Mouse (Mus musculus): ENCODE results near the gene Bicdl1. TPM values are rescaled to one million over a fixed set of nuclear protein-coding genes. Genes with fewer than 3 reads are reported as not detected.
"Not testable (repeated sequence)": the region's sequence is repeated elsewhere in the genome, so short reads cannot be mapped to it uniquely, and the experiment has no call there.

The Bicdl1 gene
- 100 to 1,000 TPM; 135 to 148 (median 139) TPM for total RNA-seq (2022)

DNA sequence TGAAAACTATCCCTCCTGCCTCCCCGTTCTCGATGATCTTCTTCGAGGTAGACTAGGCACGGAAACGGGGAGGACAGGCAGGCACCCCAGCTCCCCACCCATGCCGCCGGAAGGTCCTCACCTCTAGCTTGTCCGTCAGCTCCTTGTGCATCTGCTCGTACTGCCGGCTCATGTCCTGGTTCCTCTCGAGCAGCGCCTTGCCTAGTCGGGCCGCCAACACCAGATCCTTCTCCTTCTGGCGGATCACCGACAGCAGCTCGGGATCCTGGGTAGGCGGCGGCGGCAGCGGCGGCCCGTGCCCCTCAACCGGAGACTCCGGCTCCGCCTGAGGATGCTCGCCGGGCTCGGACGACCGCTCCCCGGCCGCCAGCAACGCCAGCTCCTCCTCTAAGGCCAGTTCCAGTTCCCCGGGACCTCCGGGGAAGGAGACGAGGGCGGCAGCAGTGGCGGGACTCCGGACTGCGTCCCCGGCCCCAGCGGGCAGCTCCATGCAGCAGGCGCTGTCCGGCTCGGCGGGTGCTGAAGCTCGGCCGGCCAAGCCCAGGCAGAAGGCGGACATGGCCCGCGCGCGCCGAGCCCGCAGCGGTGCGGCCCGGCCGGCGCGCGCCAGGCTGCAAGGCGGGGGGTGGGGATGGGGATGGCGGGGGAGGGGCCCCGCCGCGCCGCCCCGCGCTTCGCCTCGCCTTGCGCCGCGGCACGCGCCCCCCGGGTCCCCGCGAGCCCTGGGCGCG, at the start of gene Bicdl1:
Bicdl1 (minus strand) TSS at position 621 of the 731 bp plus-strand sequence.
- peak; percentile 35 to 41 for DNase-seq (ENCODE audit: low spot score in 2 of 2)

DNA sequence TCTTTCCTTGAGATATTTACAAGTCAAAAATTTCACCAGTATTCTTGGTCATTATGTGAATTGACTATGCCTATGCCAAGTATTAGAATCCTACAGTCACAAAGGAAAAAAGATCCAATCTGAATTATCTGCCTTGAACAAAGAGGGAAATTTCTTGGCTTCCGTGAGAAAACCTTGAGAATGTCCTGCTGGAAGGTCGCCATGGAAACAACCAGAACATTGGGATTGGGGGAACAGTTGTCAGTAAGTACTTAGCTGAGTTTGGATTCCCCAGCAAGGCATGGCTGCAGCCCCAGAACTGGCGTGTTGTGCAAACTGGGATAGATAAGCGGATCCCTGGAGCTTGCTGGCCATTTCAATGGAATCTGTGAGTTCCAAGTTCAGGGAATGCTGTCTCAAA, 45.5 kb upstream of the Bicdl1 start:
- DNase-seq (ENCODE audit: low spot score in 2 of 2), result no peak

DNA sequence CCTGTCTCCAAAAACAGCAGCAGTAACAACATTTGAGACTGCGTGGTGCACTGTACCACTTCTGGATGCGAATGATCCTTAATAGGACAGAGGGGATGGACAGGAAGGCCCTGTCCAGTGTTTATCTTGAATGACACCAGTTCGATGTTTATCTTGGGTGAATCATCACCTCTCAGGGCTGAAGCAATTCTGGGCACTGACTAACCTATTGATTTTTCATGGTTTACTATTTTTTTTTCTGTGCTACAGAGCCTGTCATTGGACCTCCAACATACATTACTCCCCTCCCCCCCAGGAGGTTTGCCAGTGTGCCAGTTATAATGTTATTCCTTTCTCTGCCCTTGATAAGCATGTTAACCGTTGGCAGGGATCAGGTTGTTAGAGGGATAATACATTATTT, 43.9 kb upstream of the Bicdl1 start:
- DNase-seq (ENCODE audit: low spot score in 2 of 2), result no peak

DNA sequence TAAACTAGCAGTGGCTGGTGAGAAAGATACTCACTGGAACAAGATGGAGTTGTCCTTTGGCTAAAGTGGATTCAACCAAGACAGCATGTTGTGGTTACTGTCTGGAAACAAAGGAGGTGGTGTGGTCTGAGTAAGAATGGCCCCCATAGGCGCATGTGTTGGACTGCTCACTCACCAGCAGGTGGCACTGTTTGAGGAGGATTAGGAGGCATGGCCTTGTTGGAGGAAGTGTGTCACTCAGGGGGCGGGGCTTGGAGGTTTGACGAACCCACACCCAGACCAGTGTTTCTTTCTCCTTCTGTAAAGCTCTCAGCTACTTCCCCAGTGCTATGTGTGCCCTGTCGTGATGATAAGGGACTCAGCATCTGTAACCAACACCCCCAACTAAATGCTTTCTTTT, 38.6 kb upstream of the Bicdl1 start:
- DNase-seq (ENCODE audit: low spot score in 2 of 2), result no peak

DNA sequence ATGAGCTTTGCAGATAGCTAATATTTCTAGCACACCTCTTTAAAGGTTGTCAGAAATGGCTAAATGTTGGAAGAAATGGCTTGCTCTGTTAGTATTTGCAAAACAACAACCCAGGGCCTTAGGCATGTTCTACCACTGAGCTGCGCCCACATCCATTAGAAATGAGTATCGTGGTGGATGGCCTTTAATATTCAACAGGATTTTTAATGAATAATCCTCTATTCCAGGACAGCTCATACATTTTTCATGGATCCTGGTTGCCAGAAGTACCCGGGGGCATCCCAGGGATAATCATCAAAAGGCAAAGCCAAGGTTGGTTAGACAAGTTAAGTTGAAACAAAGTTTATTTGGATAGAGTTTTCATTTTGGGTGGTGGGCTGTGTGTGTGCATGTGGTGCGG, 37.7 kb upstream of the Bicdl1 start:
- DNase-seq (ENCODE audit: low spot score in 2 of 2), result no peak

DNA sequence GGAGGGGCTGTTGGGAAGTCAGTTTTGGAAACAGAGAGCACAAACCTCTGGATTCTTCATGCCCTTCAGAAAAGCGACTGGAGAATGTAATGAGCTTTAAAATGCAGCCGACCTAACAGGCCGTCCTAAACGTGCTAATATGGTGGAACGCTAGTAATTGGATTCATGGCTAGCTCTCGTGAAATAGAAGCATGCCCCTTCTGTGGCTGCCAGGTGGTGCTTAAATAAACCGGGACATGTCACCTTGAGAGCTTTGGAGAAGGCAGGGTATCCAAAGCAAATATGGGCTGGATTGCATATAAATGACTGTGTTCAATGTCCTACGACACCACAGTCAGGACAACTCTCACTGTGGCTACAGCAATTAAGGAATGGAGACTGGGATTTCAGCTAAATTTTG, 35.4 kb upstream of the Bicdl1 start:
- DNase-seq (ENCODE audit: low spot score in 2 of 2), result no peak

DNA sequence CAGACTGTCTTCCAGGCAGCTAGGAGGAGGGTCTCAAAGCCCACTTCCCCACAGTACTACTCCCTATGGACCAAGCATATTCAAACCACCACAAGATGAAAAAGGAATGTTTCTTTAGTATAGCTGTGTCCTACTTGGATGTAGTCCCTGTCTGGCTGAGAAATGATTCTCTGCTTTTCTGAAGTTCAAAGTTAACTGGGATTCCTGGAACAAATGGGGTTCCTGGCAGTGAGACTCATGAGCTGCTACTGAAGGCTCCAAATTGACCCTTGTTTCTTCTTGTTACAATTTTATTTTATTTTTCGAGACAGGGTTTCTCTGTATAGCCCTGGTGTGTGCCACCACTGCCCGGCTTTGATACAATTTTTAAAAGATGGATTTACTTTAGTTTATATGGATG, 32.6 kb upstream of the Bicdl1 start:
- DNase-seq (ENCODE audit: low spot score in 2 of 2), result no peak

DNA sequence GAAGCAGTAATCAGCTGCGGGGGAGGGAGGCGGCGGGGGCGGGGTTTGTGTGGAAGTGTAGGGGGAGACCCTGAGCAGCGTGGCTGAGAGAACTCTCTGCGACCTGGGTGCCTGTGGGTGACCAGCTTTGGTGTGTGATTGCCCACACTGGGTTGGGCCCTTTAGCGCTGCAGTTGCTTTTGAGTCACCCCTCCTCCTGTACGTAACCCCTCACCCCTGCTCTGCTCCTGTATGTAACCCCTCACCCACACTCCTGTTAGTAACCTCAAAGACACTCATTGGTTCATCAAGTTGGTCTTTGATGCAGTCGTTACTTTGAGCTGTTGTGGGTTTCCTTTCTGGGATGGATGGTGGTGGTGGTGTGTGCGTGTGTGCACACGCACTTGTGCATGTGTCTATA, 29.5 kb upstream of the Bicdl1 start:
- no peak for DNase-seq (ENCODE audit: low spot score in 2 of 2)

DNA sequence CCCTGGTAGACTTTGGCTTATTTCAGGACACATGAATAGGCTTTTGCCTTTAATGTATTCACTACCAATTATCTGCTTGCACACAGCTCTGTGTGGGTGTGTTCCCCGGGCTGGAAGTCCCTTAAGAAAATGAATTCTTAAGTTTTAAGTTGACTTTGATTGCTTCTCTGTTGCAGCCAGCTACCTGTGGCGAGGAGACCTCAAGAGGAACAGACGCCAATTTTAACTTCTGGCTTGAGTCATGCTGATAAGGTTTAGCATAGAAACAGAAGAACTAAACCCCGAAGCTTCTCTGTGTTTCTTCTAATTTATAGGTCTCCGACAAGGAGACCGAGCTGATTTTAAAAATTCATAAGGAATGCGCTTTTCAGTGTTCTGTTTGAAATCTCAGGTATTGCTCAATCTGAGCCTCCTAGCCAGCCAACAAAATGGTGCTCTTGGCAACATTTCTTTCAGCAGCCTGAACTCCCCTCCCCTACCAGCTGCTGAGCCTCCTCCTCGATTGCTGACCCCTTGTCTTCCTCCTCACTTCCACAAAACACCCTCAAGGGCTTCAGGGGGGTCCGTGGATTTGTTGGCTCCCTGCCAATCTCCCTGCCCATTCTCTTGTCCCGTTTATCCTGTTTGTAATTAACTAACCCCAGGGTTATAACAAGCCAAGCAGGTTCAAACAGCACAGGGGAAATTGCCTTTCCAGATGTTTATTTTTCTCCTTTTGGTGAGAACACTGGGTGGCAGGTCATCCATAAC, 27.2 kb upstream of the Bicdl1 start:
- no peak for DNase-seq (ENCODE audit: low spot score in 2 of 2)

DNA sequence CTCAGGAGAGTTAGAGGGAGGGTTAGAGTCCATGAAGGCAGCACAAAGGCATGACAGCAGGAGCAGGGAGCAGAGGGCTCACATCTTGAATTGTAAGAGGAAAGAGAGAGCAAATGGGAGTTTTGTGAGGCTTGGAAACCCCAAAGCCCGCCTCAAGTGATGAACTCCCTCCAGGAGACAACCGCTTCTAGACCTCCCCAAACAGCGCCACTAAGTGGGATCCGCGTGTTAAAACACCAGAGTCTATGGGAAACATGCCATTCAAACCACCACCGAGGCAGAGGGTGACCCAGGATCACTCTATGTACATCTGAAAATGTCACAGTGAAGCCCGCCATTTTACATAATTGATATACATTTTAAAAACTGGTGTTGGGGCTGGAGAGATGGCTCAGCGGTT, 26.1 kb upstream of the Bicdl1 start:
- DNase-seq (ENCODE audit: low spot score in 2 of 2), result no peak

DNA sequence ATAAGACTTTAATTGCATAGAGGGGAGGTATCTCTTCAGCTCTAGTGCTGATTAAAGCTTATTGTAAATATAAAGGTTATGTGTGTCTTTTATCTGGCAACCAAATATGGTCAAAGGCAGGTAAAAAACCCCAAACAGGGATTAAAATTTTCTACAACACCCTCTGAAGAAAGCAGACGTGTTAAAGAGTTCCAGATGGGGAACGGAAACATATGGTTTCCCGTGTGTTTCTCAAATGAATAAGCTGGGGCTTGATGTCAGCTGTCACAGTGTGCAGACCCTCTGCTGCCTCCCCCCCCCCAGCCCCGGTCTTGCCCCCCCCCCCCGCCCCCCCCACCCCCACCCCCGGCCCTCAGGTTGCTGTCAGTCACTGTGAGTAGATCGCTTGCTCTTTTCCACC, 24.1 kb upstream of the Bicdl1 start:
- DNase-seq (ENCODE audit: low spot score in 2 of 2), result no peak

DNA sequence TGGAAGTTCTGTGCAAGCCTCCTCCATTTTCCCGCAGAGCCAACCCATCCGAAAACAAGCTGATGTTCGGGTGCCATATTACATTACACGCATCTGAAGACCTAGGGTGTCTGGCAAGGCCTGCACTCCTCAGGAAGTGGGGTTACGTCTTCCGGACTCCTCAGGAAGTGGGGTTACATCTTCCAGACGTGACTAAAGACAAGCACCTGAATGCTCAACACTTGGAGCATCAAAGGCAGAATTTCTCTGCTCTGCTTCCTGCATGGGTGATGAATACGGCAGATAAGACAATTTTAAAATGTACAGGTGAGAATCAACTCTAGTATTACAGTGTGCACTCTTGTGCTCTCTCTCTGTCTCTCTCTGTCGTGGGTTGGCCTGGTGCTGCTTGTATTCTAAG, 23.4 kb upstream of the Bicdl1 start:
- no peak for DNase-seq (ENCODE audit: low spot score in 2 of 2)

DNA sequence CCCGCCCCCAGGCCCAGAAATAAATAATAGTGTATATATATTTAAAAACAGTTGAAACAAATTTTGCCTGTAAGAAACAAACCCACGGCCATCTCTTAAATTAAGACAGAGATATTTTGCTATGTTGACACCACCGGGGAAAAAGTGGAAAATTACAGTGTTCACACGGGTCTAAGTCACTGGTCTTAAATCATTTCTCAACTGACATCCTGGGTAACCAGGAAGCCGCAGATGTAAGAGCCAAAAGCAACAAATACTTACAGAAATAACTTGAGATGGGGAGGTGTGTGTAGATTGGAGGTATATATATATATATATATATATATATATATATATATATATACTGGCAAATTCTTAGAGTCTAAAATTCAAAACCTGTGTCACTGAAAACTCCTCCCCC, 21.5 kb upstream of the Bicdl1 start:
- DNase-seq (ENCODE audit: low spot score in 2 of 2), result no peak

DNA sequence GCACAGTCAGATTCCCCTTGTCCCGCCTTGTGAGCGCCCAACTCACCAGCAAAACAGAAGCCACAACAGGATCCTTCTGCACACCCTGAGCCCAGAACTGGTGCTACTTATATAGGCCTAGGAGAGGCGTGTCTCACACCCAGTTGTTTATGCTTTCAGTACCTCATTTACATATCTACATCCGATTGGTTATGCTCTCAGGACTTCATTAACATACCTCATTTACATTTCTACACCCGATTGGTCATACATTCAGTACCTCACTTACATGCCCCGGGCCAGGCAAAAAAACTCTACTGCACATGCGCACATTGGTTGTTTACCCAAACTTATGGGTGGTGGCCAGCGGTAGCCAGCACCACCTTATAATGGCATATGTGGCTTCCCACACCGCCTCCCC, 20.5 kb upstream of the Bicdl1 start:
- DNase-seq (ENCODE audit: low spot score in 2 of 2), result not testable (repeated sequence)

DNA sequence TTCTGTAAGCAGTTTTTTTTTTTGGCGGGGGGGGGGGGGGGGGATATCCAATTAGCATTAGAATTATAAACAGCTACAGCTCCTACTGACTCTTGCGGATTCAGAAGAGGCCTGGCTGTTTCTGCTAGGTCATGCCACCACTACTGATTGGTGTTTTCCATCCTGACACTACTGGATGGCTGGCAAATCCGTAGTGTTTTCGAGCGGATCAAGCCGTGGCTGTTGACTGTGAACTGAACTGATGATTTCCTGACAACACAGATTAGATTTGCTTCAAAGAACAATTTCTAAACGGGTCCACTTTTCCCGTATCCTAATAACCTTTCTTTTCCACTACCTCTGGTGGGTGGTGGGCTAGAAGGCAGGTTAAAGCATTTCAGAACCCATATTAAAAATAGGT, 16.9 kb upstream of the Bicdl1 start:
- no peak for DNase-seq (ENCODE audit: low spot score in 2 of 2)

DNA sequence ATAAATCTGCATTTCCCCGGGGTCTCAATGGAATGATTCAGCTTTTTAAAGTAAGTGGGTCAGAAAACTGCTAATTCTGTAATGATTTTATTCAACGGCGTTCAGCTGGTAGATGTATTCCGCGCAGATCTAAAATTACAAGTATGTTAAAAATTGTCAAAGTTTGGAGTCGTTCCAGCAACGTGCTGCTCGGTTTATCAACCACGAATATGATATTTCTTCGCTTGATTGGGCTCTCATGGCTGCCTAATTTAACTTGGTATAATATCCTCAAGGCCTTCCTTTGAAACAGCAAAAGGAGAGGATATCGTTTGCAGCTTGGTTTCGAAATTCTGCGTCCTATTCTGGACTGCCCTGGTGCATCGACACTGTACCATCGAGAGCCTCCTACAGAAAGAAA, 13.9 kb upstream of the Bicdl1 start:
- no peak for DNase-seq (ENCODE audit: low spot score in 2 of 2)

DNA sequence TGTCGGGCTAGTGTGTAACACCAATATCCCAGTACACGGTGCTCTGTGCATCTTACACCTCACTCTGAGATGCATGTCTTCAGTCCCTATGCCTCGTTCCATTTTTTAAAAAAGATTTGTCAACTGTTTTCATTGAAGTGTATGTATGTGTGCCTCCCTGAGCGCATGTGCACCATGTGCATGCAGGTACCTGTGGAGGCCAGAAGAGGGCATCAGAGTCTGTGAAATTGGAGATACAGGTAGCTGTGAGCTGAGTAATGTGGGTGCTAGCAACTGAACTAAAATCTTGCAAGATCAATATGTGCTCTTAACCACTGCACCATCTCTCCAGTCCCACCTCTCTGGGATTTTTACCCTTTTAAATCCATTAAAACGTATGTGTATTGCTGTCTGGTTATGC, 6.6 kb upstream of the Bicdl1 start:
- DNase-seq (ENCODE audit: low spot score in 2 of 2), result no peak

DNA sequence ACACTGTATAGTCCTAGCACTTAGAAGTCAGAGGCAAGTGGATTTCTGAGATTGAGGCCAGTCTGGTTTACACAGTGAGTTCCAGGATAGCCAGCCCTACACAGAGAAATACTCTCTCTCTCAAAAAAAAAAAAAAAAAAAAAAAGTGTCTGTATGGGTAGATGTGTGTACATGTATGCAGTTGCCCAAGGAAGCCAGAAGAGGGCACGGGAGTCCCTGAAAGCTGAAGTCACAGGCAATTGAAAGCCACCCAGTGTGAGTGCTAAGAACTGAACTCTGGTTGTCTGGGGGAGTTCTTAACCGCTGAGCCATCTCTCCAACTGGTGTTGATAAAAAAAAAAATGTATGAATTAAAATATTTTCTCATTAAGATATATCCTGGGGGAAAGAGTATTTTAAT, 3.1 kb upstream of the Bicdl1 start:
- no peak for DNase-seq (ENCODE audit: low spot score in 2 of 2)

DNA sequence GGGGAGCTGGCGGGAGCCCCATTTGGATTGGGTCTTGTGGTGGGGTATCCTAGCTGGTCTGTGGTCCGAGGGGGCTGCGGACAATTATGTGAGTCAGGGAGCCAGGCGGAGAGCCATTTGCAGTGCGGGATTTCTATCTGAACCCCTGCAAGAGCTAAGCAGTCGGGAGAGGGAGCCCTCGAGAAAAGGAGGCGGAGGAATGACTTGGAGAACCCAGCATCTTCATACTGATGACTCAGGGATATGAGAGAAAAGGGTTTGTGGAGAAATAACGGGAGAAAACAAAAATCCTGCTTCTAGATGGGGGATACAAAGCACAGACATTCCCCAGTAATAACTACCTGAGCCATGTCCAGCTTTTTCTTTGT, 1.4 kb upstream of the Bicdl1 start:
- DNase-seq (ENCODE audit: low spot score in 2 of 2), result no peak

DNA sequence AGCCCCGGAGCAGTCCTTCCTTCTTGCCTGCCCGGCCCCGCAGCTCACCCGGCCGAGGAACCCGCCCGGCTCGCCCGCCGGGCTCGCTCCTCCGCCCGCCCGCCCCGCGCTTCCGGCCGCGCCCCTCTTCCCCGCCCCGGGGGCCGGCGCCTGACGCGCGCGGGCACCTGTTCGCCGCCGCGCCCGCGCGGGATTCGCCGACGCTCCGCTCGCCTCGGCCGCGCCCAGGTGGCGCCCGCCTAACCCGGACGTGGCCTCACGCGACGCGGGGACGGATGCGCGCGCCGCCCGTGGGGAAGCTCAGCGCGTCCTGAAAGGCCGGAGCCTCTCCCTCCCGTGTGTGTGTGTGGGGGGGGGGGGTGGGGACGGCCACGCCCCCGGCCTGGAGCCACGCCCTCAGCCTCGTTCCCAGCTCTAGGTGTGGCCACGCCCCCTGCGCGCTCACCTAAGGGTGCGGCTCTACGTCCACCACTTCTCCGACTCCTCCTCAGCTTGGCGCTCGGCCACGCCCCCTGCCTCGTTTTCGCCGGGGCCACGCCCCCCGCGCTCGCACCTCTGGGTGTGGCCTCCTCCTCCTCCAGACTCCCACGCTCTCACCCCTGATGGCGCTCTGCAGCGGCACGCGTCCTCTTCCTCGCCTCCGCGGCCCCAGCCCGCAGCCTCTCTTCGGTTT, 891 bp upstream of the Bicdl1 start:
- peak; percentile 93 to 97 for DNase-seq (ENCODE audit: low spot score in 2 of 2)

DNA sequence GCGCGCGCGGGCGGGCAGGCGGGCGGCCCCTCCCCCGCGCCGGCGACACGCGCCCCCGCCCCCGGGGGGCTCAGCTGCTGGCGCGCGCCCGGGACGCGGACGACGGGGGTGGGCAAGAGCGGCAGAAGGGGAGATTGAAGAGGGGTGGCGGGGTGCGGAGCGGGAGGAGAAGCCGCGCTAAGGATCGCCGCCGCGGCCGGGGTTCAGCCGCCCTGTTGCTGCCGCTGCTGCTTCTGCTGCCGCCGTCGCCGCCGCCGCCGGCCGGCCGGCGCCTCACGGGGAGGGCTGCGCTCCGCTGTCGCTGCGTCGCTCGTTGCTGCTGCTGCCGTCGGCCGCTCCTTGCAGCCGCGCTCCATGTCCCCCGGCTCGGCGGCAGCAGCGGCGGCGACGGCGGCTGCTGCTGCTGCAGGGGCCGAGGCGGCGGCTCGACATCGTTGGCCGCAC, 333 bp upstream of the Bicdl1 start:
- DNase-seq (ENCODE audit: low spot score in 2 of 2), result no peak

DNA sequence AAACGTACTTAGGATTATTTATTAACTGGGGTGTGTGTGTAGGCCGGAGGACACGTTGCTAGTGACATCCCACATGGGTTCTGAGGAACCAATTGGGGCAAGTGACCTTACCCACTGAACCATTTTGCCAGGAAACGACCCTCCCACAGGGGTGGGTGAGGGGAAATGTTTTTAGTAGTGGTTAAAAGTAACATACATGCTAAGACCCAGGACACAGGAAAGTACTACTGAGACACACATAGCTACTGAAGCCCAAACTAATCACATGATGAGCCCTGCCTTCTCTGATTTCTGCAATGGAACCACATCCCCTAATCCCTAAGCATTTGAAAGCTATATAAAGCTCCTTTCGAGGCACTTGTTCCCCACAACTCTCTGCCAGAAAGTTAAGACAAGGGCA, 1.1 kb downstream of the Bicdl1 start:
- DNase-seq (ENCODE audit: low spot score in 2 of 2), result no peak

DNA sequence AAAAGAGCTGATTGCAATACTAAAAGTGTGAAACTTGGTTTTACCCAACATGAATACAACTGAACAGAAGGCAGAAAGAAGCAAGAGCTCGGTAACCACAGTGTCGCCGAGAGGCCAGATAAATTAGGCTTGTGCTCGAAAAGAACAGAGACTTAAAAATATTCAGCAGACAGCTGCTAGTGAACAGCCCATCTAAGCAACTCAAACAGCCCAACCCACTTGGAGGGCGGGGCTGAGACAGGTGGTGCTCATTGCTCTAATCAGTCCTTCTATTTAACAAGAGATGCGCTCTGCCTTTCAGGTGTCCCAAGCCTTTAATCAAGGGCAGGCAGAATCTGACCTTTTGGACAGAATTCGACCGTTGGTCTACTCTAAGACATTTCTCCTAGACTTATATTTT, 4.8 kb downstream of the Bicdl1 start:
- DNase-seq (ENCODE audit: low spot score in 2 of 2), result no peak
